Mouse (Mus musculus) ES-E14 (cell line): ENCODE data around the gene Kif13a.

Source experiments
- CHD2 ChIP-seq: IDR thresholded peaks from 2 replicates; pipeline ENCODE4 v1.6.1; 2014; ENCODE audit warnings: mild to moderate bottlenecking, low read depth, low read length, inconsistent platforms
- HCFC1 ChIP-seq: IDR thresholded peaks from 2 replicates; pipeline ENCODE4 v1.6.1; 2012; ENCODE audit warnings: low read length, inconsistent platforms, borderline replicate concordance; ENCODE audit not compliant: insufficient read depth
- MAFK ChIP-seq: IDR thresholded peaks from 2 replicates; pipeline ENCODE4 v1.6.1; 2014; ENCODE audit warnings: mild to moderate bottlenecking, low read depth, low read length, inconsistent platforms; ENCODE audit not compliant: insufficient read depth
- ZC3H11A ChIP-seq: IDR thresholded peaks from 2 replicates; pipeline ENCODE4 v1.6.1; 2012; ENCODE audit warnings: low read depth, mild to moderate bottlenecking, inconsistent platforms, low read length, borderline replicate concordance

DNA sequence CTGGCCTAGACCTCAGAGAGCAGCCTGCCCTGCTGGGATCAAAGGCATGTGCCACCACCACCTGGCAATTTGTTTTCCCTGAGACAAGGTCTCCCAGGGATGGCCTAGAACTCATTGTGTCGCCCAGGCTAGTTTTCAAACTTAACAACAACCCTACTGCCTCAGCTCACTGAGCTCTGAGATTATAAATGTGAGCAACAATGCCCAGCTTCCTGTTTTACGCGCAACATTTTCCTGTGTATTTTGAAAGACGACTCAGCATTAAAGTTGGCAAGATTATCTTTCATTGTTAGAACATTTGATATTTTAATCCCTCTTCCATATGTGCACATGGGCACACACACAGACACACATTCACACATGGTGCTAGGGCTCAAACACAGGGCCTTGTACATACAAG lies 192.2 kb downstream of the Kif13a start:
- no peak for TF ChIP-seq HCFC1
- TF ChIP-seq MAFK = no peak
- no peak for TF ChIP-seq ZC3H11A
- no peak for TF ChIP-seq CHD2
